Mouse (Mus musculus): Measurements from ENCODE around the gene Dhx16. TPM values are rescaled to one million over a fixed set of nuclear protein-coding genes. Genes with fewer than 3 reads are reported as not detected.

Gene Dhx16
- polyA plus RNA-seq, 1 experiment, result 23.2 TPM

DNA sequence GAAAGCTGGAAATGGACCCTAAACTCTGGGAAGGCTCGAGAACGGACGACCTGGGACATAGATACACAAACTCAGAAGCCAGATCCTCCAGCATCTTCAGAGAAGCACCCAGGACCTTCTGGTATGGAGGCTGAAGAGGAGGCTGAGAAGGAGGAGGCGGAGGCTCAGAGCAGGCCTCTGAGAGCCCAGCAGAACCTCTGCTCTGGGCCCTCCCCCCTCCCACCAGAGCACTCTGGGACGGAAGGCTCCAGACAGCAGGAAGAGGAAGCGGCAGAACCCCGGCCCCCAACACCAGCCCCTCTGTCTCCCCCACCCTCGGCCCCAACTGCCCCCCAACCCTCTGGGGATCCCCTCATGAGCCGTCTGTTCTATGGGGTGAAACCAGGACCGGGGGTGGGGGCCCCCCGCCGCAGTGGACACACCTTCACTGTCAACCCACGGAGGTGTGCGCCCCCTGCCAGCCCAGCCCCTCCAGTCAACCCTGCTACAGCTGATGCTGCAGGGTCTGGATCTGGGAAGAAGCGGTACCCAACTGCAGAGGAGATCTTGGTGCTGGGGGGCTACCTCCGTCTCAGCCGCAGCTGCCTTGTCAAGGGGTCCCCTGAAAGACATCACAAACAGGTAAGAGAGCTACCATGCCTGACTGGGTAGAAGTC, 11.3 kb upstream of the Dhx16 start:
- Histone ChIP-seq H3K9me3 (no peaks in the 10 kb centered on the region), H3K27me3 (replicated peaks) (peaks cover 14% of the 10 kb centered on the region), H3K36me3 (replicated peaks; ENCODE audit: low read length) (peaks cover 20% of the 10 kb centered on the region), H3K4me1 (peaks cover 91% of the 10 kb centered on the region), H3K4me3 (replicated peaks) (peak overlapping the region; percentile 97)
- TF ChIP-seq GATA1 (IDR thresholded peaks at IDR 0.05; ENCODE audit: borderline replicate concordance, low read length) (no peak), FLI1 (IDR thresholded peaks at IDR 0.05; ENCODE audit: low read length) (no peak)

DNA sequence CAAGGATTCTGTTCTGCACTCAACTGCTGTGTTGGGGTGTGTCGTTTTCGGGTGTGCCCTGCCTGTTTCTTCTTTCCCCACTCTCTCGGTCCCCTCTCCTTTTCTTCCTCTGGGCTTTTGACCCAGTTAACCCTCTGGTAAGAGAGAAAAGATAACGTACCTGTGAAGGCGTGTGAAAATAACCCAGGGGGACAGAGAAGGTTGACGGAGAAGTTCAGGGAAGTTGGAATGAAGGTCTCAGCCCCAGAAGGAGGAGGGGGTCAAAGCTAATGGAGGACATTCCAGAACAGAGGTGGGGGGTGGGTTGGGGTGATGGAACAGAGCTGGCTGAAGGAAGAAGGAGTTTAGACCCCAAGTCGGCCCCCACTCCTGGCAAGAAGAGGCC, 10.7 kb upstream of the Dhx16 start:
- no peaks in the 10 kb centered on the region for H3K9me3 ChIP-seq
- peaks cover 7% of the 10 kb centered on the region for H3K27me3 ChIP-seq (replicated peaks)
- H3K36me3 ChIP-seq (replicated peaks; ENCODE audit: low read length), result peaks cover 27% of the 10 kb centered on the region
- H3K4me3 ChIP-seq (replicated peaks), result peak overlapping the region; percentile 97
- TF ChIP-seq FLI1 (IDR thresholded peaks at IDR 0.05; ENCODE audit: low read length) (no peak), GATA1 (IDR thresholded peaks at IDR 0.05; ENCODE audit: borderline replicate concordance, low read length) (no peak)
- H3K4me1 ChIP-seq, result peaks cover 93% of the 10 kb centered on the region

DNA sequence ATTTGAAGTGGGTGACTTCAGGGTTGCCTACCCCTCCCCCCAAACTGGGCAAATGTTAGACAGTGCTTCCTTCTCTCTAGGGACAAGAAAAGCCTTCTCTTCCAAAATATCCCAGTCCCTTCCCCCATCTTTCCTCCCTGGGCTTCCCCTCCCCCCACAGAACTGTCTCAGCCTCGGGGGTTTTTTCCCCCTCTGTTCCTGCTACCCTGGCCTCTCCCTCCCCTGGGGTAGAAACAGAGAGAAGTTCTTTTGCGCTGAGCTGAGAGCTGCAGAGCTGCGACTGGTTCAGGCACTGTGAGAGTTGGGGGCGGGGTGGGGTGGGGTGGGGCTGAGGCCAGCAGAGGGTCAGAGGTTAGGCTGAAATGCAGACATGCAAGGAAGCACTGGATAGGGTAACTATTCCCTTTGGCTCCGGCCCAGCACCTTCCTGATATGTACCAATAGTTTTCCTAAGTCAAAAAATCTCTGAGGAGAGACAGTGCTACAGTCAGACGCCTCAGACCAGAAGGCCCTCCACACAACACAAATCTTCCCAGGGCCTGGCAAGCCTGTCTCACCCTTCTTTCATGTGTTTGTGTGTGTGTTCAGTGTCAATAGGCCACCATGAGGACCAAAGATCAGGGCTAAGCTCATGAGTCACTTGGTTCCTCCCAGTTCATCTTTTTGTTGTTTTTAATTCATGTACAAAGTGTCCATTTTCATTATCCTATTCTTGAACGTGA, 10.1 kb upstream of the Dhx16 start:
- H3K36me3 ChIP-seq (replicated peaks; ENCODE audit: low read length), result peaks cover 32% of the 10 kb centered on the region
- H3K27me3 ChIP-seq (replicated peaks), result peaks cover 2% of the 10 kb centered on the region
- no peaks in the 10 kb centered on the region for H3K9me3 ChIP-seq
- peaks cover 93% of the 10 kb centered on the region for H3K4me1 ChIP-seq
- TF ChIP-seq GATA1 (IDR thresholded peaks at IDR 0.05; ENCODE audit: borderline replicate concordance, low read length), result no peak
- no peak for TF ChIP-seq FLI1 (IDR thresholded peaks at IDR 0.05; ENCODE audit: low read length)
- H3K4me3 ChIP-seq (replicated peaks), result peak overlapping the region; percentile 97

DNA sequence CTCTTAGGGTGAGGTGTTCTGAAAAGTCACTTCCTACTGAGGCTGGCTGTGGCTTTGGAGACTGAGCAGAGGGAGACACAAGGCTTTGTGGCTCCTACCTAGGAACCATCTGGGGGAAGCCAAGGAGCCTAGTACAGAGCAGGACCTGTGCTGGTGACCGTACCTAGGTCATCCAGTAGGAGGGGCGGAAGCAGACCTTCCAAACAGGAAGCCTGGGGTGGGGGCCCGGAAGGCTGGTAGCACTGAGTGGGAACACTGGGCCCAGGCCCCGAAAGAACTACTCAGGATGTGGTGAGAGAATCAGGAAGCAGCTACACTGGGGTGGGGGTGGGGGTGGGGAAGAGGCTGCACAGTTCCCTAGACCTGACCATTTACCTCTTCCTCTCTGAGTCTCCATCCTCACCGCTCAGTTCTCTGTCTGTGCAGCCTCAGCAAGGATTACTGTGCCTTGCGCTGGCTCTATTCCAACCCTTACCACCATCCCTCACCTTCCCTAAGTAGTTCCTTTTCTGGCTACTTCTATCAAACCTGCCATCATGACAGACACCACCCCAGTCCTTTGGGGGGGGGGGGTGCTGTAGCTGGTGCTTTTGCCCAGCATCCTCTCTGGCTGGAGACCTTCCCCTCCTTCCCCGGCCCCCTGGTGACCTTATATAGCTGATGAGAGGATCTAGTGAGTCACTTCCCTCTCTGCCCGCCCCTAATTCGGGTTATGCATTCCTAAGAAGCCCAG, 9.3 kb upstream of the Dhx16 start:
- Histone ChIP-seq H3K36me3 (replicated peaks; ENCODE audit: low read length) (peaks cover 40% of the 10 kb centered on the region), H3K27me3 (replicated peaks) (no peaks in the 10 kb centered on the region), H3K4me3 (replicated peaks) (peak overlapping the region; percentile 97), H3K4me1 (peaks cover 90% of the 10 kb centered on the region), H3K9me3 (no peaks in the 10 kb centered on the region)
- TF ChIP-seq FLI1 (IDR thresholded peaks at IDR 0.05; ENCODE audit: low read length), result peak; percentile 80; the same call in 1 of the 2 replicates
- TF ChIP-seq GATA1 (IDR thresholded peaks at IDR 0.05; ENCODE audit: borderline replicate concordance, low read length), result no peak

DNA sequence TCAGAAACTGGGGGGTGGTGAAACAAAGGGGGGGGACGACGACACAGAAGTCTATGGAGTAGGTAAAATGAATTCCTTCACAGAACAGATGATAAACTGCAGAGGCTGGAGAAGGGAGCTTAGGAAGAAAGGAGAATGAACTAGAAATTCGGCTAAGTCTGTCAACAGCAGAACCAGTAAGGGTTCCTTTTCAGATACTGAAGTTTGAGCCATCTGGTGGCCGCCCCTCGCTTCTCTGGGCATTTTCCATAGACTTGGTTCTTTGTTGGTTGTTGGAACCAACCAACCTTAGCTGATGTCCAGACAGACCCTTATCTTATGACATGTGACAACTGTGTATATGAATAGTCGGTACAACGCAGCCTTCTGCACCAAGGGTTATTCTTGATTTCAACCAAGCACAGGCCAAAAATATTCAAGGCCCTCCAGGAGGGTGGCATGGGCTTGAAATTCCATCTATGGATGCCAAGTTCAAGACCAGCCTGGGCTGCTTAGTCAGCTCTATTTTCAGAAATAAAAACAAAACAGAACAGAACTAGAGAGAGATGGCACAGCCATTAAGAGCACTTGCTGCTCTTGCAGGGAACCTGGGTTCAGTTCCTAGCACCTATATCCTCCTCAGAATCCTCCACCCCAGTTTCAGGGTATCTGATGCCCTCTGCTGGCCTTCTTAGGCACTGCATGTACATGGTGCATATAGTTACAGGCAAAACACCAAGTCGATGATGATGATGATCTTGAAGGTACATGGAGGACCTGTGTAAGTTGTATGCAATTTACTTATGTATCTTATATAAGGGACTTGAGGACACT, 8.5 kb upstream of the Dhx16 start:
- H3K9me3 ChIP-seq, result no peaks in the 10 kb centered on the region
- peaks cover 82% of the 10 kb centered on the region for H3K4me1 ChIP-seq
- H3K27me3 ChIP-seq (replicated peaks), result no peaks in the 10 kb centered on the region
- TF ChIP-seq GATA1 (IDR thresholded peaks at IDR 0.05; ENCODE audit: borderline replicate concordance, low read length) (no peak), FLI1 (IDR thresholded peaks at IDR 0.05; ENCODE audit: low read length) (no peak)
- H3K4me3 ChIP-seq (replicated peaks), result peak overlapping the region; percentile 97
- H3K36me3 ChIP-seq (replicated peaks; ENCODE audit: low read length), result peaks cover 46% of the 10 kb centered on the region

DNA sequence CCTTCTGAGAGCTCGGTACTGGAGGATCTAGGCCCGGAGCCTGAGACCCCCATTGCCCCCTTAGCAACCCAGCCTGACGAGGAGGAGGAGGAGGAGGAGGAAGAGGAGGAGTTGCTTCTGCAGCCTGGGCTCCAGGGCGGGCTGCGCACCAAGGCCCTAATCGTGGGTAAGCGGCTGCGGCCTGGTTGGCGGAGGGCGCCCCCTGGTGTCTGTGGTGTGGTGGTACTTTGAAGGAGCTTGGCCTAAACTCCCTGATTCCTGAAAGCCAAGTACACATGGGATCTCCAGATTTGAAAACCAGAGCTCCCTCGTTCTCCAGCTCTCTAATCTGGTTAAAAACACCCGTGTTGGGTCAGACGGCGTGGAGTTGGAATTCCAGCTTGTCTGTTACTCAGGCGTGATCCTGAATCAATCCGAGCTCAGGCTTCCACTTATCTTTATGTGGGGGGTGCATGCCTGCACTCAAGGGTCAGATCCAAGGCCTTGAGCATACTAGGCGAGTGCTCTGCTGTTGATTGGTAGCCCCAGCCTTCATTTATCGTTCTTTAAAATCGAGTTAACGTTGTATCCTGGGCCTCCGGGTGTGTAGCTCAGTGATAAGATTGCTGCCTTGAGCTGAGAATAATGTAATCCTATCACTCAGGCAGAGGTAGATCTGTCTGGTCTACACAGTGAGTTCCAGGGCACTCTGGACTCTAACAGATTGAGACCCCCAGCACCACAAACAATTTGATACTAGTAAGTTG, 5.7 kb upstream of the Dhx16 start:
- Histone ChIP-seq H3K4me3 (replicated peaks) (peak overlapping the region; percentile 86), H3K36me3 (replicated peaks; ENCODE audit: low read length) (peaks cover 56% of the 10 kb centered on the region), H3K4me1 (peaks cover 58% of the 10 kb centered on the region), H3K27me3 (replicated peaks) (no peaks in the 10 kb centered on the region), H3K9me3 (no peaks in the 10 kb centered on the region)
- TF ChIP-seq FLI1 (IDR thresholded peaks at IDR 0.05; ENCODE audit: low read length), result no peak
- TF ChIP-seq GATA1 (IDR thresholded peaks at IDR 0.05; ENCODE audit: borderline replicate concordance, low read length), result no peak

DNA sequence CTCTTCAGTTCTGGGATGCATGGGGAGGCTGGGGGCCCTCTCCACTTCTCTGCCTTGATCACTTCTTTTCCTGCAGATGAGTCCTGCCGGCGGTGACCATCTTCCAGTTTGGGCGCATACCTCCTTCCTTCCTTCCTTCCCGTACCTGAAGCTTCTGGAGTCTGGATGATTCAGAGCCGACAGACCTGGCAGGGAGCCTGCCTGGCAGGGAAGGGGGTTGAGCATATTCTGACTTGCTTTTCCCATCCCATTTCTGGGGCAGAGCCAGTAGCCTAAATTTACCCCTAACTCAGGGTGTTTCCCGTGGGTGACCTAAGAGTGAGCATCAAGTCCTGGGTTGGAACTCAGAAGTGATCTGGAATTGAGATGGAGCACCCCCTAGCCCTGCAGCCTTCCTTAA, 4.9 kb upstream of the Dhx16 start:
- Histone ChIP-seq H3K36me3 (replicated peaks; ENCODE audit: low read length) (peaks cover 56% of the 10 kb centered on the region), H3K27me3 (replicated peaks) (no peaks in the 10 kb centered on the region), H3K9me3 (no peaks in the 10 kb centered on the region), H3K4me1 (peaks cover 53% of the 10 kb centered on the region), H3K4me3 (replicated peaks) (no peak overlapping the region)
- TF ChIP-seq GATA1 (IDR thresholded peaks at IDR 0.05; ENCODE audit: borderline replicate concordance, low read length) (no peak), FLI1 (IDR thresholded peaks at IDR 0.05; ENCODE audit: low read length) (no peak)

DNA sequence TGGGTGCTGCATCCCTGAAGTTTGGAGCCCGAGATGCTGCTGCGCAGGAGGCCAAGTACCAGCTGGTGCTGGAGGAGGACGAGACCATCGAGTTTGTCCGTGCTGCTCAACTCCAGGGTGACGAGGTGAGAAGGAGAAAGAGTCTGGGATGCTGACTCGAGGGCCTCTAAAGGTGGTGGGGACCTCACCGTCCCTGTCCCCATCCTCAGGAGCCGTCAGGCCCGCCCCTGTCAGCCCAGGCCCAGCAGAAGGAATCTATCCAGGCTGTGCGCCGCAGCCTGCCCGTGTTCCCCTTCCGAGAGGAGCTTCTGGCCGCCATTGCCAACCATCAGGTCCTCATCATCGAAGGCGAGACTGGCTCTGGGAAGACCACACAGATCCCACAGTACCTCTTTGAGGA, 3.3 kb downstream of the Dhx16 start:
- H3K27me3 ChIP-seq (replicated peaks), result no peaks in the 10 kb centered on the region
- H3K9me3 ChIP-seq, result no peaks in the 10 kb centered on the region
- TF ChIP-seq GATA1 (IDR thresholded peaks at IDR 0.05; ENCODE audit: borderline replicate concordance, low read length) (no peak), FLI1 (IDR thresholded peaks at IDR 0.05; ENCODE audit: low read length) (no peak)
- H3K4me1 ChIP-seq, result peaks cover 44% of the 10 kb centered on the region
- peaks cover 70% of the 10 kb centered on the region for H3K36me3 ChIP-seq (replicated peaks; ENCODE audit: low read length)
- no peak overlapping the region for H3K4me3 ChIP-seq (replicated peaks)

DNA sequence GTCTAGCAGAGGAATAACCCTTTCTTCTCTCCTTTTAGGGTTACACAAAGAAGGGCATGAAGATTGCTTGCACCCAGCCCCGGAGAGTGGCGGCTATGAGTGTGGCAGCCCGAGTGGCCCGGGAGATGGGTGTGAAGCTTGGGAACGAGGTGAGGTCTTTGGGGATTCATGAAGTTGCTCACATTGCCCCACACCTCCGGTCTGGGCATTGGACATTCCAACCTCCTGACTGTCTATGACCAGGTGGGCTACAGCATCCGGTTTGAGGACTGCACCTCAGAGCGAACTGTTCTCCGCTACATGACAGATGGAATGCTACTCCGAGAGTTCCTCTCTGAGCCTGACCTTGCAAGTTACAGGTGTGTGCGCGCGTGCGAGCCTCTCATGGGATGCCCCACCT, 4.2 kb downstream of the Dhx16 start:
- Histone ChIP-seq H3K36me3 (replicated peaks; ENCODE audit: low read length) (peaks cover 79% of the 10 kb centered on the region), H3K27me3 (replicated peaks) (no peaks in the 10 kb centered on the region), H3K4me1 (peaks cover 46% of the 10 kb centered on the region), H3K4me3 (replicated peaks) (no peak overlapping the region), H3K9me3 (no peaks in the 10 kb centered on the region)
- TF ChIP-seq GATA1 (IDR thresholded peaks at IDR 0.05; ENCODE audit: borderline replicate concordance, low read length) (no peak), FLI1 (IDR thresholded peaks at IDR 0.05; ENCODE audit: low read length) (no peak)

Data from megakaryocyte, embryonic 14.5 days (primary cell).